25 mouse cellular contexts compared by ENCODE assay signal in the genomic region with DNA sequence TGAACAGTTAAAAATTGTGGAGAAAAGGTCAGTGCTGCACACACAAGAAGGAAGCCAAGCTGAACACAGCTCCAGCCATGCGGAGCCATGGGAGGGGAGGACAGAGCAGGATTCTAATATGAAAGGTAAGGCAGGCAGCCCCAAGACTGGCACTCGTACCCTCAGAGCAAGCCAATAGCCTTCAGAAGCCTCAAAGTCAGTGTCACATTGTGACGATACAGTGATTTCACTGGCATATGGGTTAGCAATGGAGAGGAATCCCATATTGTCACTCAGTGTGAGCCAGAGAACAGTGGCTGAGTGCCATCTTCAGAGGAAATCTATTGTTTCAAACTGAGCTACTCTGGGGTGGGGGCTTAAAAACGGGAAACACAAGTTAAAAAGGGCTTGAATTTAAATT.
DNase-seq lines count a peak whose midpoint lies in the region; ATAC-seq and TF ChIP-seq lines count a peak whose summit lies in the region.
"Had no signal": no experiment of that assay in that cellular context is flagged by ENCODE, and none has a peak within 500 bp of the region (broad histone marks: within the 10 kb centered on the region; RNA-seq: fewer than 3 reads in every experiment).

No protein-coding gene starts in this region.

- intact Hi-C loops in left cerebral cortex, postnatal 4 days (cut with DNase I): no loop called here
- intact Hi-C loops in left cerebral cortex, postnatal 14 days (cut with DNase I): no loop called here

- TF ChIP-seq POLR2A in cerebellum, adult 2 months (IDR thresholded peaks at IDR 0.05; ENCODE audit: borderline replicate concordance, insufficient read depth, low read length): peak; percentile 52; the same call in 1 of the 2 replicates

- H3K36me3 ChIP-seq in forebrain, embryonic 16.5 days (ENCODE audit: control insufficient read depth, insufficient read depth): no peaks in the 10 kb centered on the region
- H3K36me3 ChIP-seq in forebrain, embryonic 11.5 days (ENCODE audit: control insufficient read depth, insufficient read depth, low read length): no peaks in the 10 kb centered on the region
- H3K36me3 ChIP-seq: embryonic facial prominence, embryonic 12.5 days; G1E; heart, embryonic 13.5 days; intestine, embryonic 15.5 days; kidney, embryonic 15.5 days; lung, embryonic 15.5 days had no signal

- H3K27ac ChIP-seq in forebrain, embryonic 16.5 days (ENCODE audit: low read length): no peak overlapping the region
- no peak overlapping the region for H3K27ac ChIP-seq in forebrain, embryonic 11.5 days (ENCODE audit: low read depth, low read length)
- no peak overlapping the region for H3K27ac ChIP-seq in cerebellum, adult 2 months (ENCODE audit: insufficient read depth, low read length)
- H3K27ac ChIP-seq: embryonic facial prominence, embryonic 12.5 days; heart, embryonic 13.5 days; intestine, embryonic 15.5 days; kidney, embryonic 15.5 days; liver, embryonic 14.5 days; lung, embryonic 15.5 days had no signal

- no peak overlapping the region for H3K9ac ChIP-seq in forebrain, embryonic 16.5 days (replicated peaks; ENCODE audit: low read depth, low read length)
- no peak overlapping the region for H3K9ac ChIP-seq in forebrain, embryonic 11.5 days (ENCODE audit: low read length)
- H3K9ac ChIP-seq: embryonic facial prominence, embryonic 12.5 days; heart, embryonic 13.5 days; intestine, embryonic 15.5 days; kidney, embryonic 15.5 days; liver, embryonic 14.5 days; lung, embryonic 15.5 days had no signal

- H3K4me2 ChIP-seq in forebrain, embryonic 16.5 days (ENCODE audit: low read length): no peak overlapping the region
- no peak overlapping the region for H3K4me2 ChIP-seq in forebrain, embryonic 11.5 days (ENCODE audit: low read depth, low read length, severe bottlenecking)
- H3K4me2 ChIP-seq: embryonic facial prominence, embryonic 12.5 days; heart, embryonic 13.5 days; intestine, embryonic 15.5 days; kidney, embryonic 15.5 days; lung, embryonic 15.5 days had no signal

- ATAC-seq in forebrain, embryonic 16.5 days: peak; percentile 75
- ATAC-seq in forebrain, embryonic 11.5 days (replicated peaks; ENCODE audit: low FRiP score): no peak
- ATAC-seq: activated CD4-positive, CD25-positive, alpha-beta regulatory T cell, adult 4 months; intestine, embryonic 15.5 days had no signal

- H3K4me1 ChIP-seq in forebrain, embryonic 16.5 days (replicated peaks; ENCODE audit: control insufficient read depth, insufficient read depth, low read length): peaks cover 5% of the 10 kb centered on the region
- no peaks in the 10 kb centered on the region for H3K4me1 ChIP-seq in forebrain, embryonic 11.5 days (replicated peaks; ENCODE audit: control insufficient read depth, insufficient read depth, low read length)
- peaks cover 3% of the 10 kb centered on the region; the same call in 1 of the 2 replicates for H3K4me1 ChIP-seq in cerebellum, adult 2 months (ENCODE audit: control insufficient read depth, insufficient read depth, low read length)
- H3K4me1 ChIP-seq: embryonic facial prominence, embryonic 12.5 days; heart, embryonic 13.5 days; intestine, embryonic 15.5 days; kidney, embryonic 15.5 days; lung, embryonic 15.5 days had no signal

- no peaks in the 10 kb centered on the region for H3K27me3 ChIP-seq in forebrain, embryonic 16.5 days (replicated peaks; ENCODE audit: control insufficient read depth, insufficient read depth, low read length)
- no peaks in the 10 kb centered on the region for H3K27me3 ChIP-seq in forebrain, embryonic 11.5 days (ENCODE audit: control insufficient read depth, insufficient read depth, low read length)
- no peaks in the 10 kb centered on the region for H3K27me3 ChIP-seq in cerebellum, adult 2 months (ENCODE audit: control insufficient read depth, insufficient read depth, low read length)
- H3K27me3 ChIP-seq: embryonic facial prominence, embryonic 12.5 days; heart, embryonic 13.5 days; intestine, embryonic 15.5 days; kidney, embryonic 15.5 days; lung, embryonic 15.5 days had no signal

- WGBS in forebrain, embryonic 16.5 days: 59% methylated on average over 4 of the region's 4 CpGs
- WGBS in forebrain, embryonic 11.5 days: 79% methylated on average over 4 of the region's 4 CpGs
- 11% methylated on average over 4 of the region's 4 CpGs for WGBS in cerebellum, adult 2 months

- H3K9me3 ChIP-seq in forebrain, embryonic 16.5 days (ENCODE audit: control insufficient read depth, low read length): no peaks in the 10 kb centered on the region
- no peaks in the 10 kb centered on the region for H3K9me3 ChIP-seq in forebrain, embryonic 11.5 days (ENCODE audit: control insufficient read depth, low read length)
- H3K9me3 ChIP-seq: embryonic facial prominence, embryonic 12.5 days; heart, embryonic 13.5 days; intestine, embryonic 15.5 days; kidney, embryonic 15.5 days; lung, embryonic 15.5 days had no signal

- no peak for DNase-seq in forebrain, embryonic 11.5 days (ENCODE audit: low spot score)
- peak; percentile 78 for DNase-seq in left cerebral cortex, postnatal 4 days
- no peak for DNase-seq in left cerebral cortex, postnatal 14 days (ENCODE audit: low spot score in 2 of 2)
- peak; percentile 83 to 96 for DNase-seq in cerebellum, adult 2 months
- peak; percentile 74 to 85 for DNase-seq in cerebellum, postnatal 36 days
- no peak for DNase-seq in layer of hippocampus, adult 8-10 months (ENCODE audit: low spot score in 2 of 2)
- no peak for DNase-seq in thymus, postnatal 10 days (ENCODE audit: low spot score in 2 of 2)
- DNase-seq: adrenal gland, postnatal 10 days; gastrocnemius, postnatal 10 days; heart, adult 18-20 months; heart, postnatal 36 days; kidney, postnatal 4 days; lung, postnatal 4 days; right cerebral cortex, adult 18-20 months; thymus, postnatal 4 days had no signal

- TF ChIP-seq CTCF in cerebellum, adult 2 months (IDR thresholded peaks at IDR 0.05; ENCODE audit: borderline replicate concordance, insufficient read depth, low read depth, low read length): no peak

- H3K4me3 ChIP-seq in forebrain, embryonic 16.5 days (replicated peaks; ENCODE audit: low read length): no peak overlapping the region
- H3K4me3 ChIP-seq in forebrain, embryonic 11.5 days (ENCODE audit: low read depth, low read length): no peak overlapping the region
- no peak overlapping the region for H3K4me3 ChIP-seq in cerebellum, adult 2 months (replicated peaks; ENCODE audit: insufficient read depth, low read depth, low read length)
- H3K4me3 ChIP-seq: embryonic facial prominence, embryonic 12.5 days; erythroblast, embryonic 14.5 days; heart, embryonic 13.5 days; intestine, embryonic 15.5 days; kidney, embryonic 15.5 days; lung, embryonic 15.5 days had no signal

Comparison
In these comparisons a context has a peak if more than half of its experiments do, and no peak if none do; other contexts are left out.
1. DNase-seq: peak in left cerebral cortex, postnatal 4 days (single experiment), cerebellum, adult 2 months (2 of 2) and cerebellum, postnatal 36 days (2 of 2); none in forebrain, embryonic 11.5 days (single experiment), left cerebral cortex, postnatal 14 days (0 of 2), layer of hippocampus, adult 8-10 months (0 of 2) and thymus, postnatal 10 days (0 of 2).